Mouse (Mus musculus): Measurements from ENCODE around the gene Evi2. TPM values are rescaled to one million over a fixed set of nuclear protein-coding genes. Genes with fewer than 3 reads are reported as not detected.

Gene Evi2
- polyA plus RNA-seq, 1 experiment from 2014 or later, result 0.56 TPM

DNA sequence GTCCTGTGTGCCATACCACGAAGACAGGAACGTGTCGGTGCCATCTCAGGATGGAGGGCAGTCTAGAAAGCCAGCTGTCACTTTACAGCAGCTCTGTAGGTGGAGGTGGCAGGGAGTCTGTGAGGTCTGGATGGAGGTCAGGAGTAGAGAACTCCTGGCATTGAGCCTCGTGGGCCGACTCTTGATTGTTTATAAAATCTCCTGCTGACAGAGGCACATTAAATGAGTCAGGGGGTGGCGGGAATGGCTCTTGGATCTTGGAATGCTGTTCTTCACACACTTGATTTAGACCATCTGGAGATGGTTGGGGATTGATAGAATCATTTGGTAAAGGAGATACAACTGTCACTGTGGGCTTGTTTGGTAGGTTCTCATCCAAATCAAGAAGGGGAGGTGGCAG lies 15.1 kb downstream of the Evi2 start:
- no peaks in the 10 kb centered on the region for H3K9me3 ChIP-seq (ENCODE audit: low read length)
- no peaks in the 10 kb centered on the region for H3K4me1 ChIP-seq (ENCODE audit: insufficient read depth, low read length)
- H3K27ac ChIP-seq (ENCODE audit: low read length), result no peak overlapping the region
- ATAC-seq (ENCODE audit: low FRiP score, low TSS enrichment), result no peak
- H3K9ac ChIP-seq (replicated peaks; ENCODE audit: low read length), result no peak overlapping the region
- H3K36me3 ChIP-seq (ENCODE audit: insufficient read depth, low read length), result no peaks in the 10 kb centered on the region
- no peaks in the 10 kb centered on the region for H3K27me3 ChIP-seq (ENCODE audit: insufficient read depth, low read length)
- WGBS, result 61% methylated on average over 6 of the region's 6 CpGs
- no peak overlapping the region for H3K4me2 ChIP-seq (replicated peaks; ENCODE audit: low read depth, low read length)
- no peak overlapping the region for H3K4me3 ChIP-seq (ENCODE audit: low read length)

- no peak for ATAC-seq (ENCODE audit: low FRiP score, low TSS enrichment)
- Histone ChIP-seq H3K36me3 (ENCODE audit: insufficient read depth, low read length) (no peaks in the 10 kb centered on the region), H3K4me3 (ENCODE audit: low read length) (no peak overlapping the region), H3K4me1 (ENCODE audit: insufficient read depth, low read length) (no peaks in the 10 kb centered on the region), H3K4me2 (replicated peaks; ENCODE audit: low read depth, low read length) (no peak overlapping the region), H3K9ac (replicated peaks; ENCODE audit: low read length) (no peak overlapping the region), H3K27ac (ENCODE audit: low read length) (no peak overlapping the region), H3K27me3 (ENCODE audit: insufficient read depth, low read length) (no peaks in the 10 kb centered on the region), H3K9me3 (ENCODE audit: low read length) (no peaks in the 10 kb centered on the region)
- WGBS, result 89% methylated on average over 3 of the region's 3 CpGs
These were observed 18.4 kb downstream of the Evi2 start for GRCm38 (mm10) chr11:79511970-79512369.

GRCm38 (mm10) chr11:79504506-79504905 lies 25.9 kb downstream of the Evi2 start:
- no peak overlapping the region for H3K27ac ChIP-seq (ENCODE audit: low read length)
- H3K36me3 ChIP-seq (ENCODE audit: insufficient read depth, low read length), result 0 out of 2 replicates have a peak, but pooled peaks cover 2% of the 10 kb centered on the region
- H3K9ac ChIP-seq (replicated peaks; ENCODE audit: low read length), result no peak overlapping the region
- H3K4me3 ChIP-seq (ENCODE audit: low read length), result no peak overlapping the region
- no peaks in the 10 kb centered on the region for H3K9me3 ChIP-seq (ENCODE audit: low read length)
- H3K4me1 ChIP-seq (ENCODE audit: insufficient read depth, low read length), result 0 out of 2 replicates have a peak, but pooled peaks cover 3% of the 10 kb centered on the region
- no peak for ATAC-seq (ENCODE audit: low FRiP score, low TSS enrichment)
- WGBS, result 88% methylated on average over 7 of the region's 7 CpGs
- H3K27me3 ChIP-seq (ENCODE audit: insufficient read depth, low read length), result no peaks in the 10 kb centered on the region
- H3K4me2 ChIP-seq (replicated peaks; ENCODE audit: low read depth, low read length), result no peak overlapping the region

GRCm38 (mm10) chr11:79503845-79504244 lies 26.5 kb downstream of the Evi2 start, which contains the start of gene Omg:
Gene Omg, minus strand, starts transcription at chr11:79504084.
- Histone ChIP-seq H3K9ac (replicated peaks; ENCODE audit: low read length) (no peak within 1 kb of the TSS), H3K27me3 (ENCODE audit: insufficient read depth, low read length) (no peaks in the 10 kb centered on the region), H3K36me3 (ENCODE audit: insufficient read depth, low read length) (0 out of 2 replicates have a peak, but pooled peaks cover 2% of the 10 kb centered on the region), H3K4me3 (ENCODE audit: low read length) (no peak within 1 kb of the TSS), H3K27ac (ENCODE audit: low read length) (no peak within 1 kb of the TSS), H3K9me3 (ENCODE audit: low read length) (no peaks in the 10 kb centered on the region), H3K4me2 (replicated peaks; ENCODE audit: low read depth, low read length) (no peak within 1 kb of the TSS), H3K4me1 (ENCODE audit: insufficient read depth, low read length) (0 out of 2 replicates have a peak, but pooled peaks cover 3% of the 10 kb centered on the region)
- 42% methylated on average over 8 of the region's 8 CpGs for WGBS
- ATAC-seq (ENCODE audit: low FRiP score, low TSS enrichment), result no peak

- Histone ChIP-seq H3K36me3 (ENCODE audit: insufficient read depth, low read length) (0 out of 2 replicates have a peak, but pooled peaks cover 2% of the 10 kb centered on the region), H3K4me1 (ENCODE audit: insufficient read depth, low read length) (0 out of 2 replicates have a peak, but pooled peaks cover 3% of the 10 kb centered on the region), H3K27ac (ENCODE audit: low read length) (no peak overlapping the region), H3K27me3 (ENCODE audit: insufficient read depth, low read length) (no peaks in the 10 kb centered on the region), H3K4me2 (replicated peaks; ENCODE audit: low read depth, low read length) (no peak overlapping the region), H3K9ac (replicated peaks; ENCODE audit: low read length) (no peak overlapping the region), H3K9me3 (ENCODE audit: low read length) (no peaks in the 10 kb centered on the region), H3K4me3 (ENCODE audit: low read length) (no peak overlapping the region)
- no peak for ATAC-seq (ENCODE audit: low FRiP score, low TSS enrichment)
- 80% methylated on average over 2 of the region's 2 CpGs for WGBS
These were observed 27.5 kb downstream of the Evi2 start for GRCm38 (mm10) chr11:79502917-79503316.

GRCm38 (mm10) chr11:79494976-79495800 lies 35.2 kb downstream of the Evi2 start:
- H3K9me3 ChIP-seq (ENCODE audit: low read length), result no peaks in the 10 kb centered on the region
- no peaks in the 10 kb centered on the region for H3K27me3 ChIP-seq (ENCODE audit: insufficient read depth, low read length)
- 0 out of 2 replicates have a peak, but pooled peaks cover 4% of the 10 kb centered on the region for H3K36me3 ChIP-seq (ENCODE audit: insufficient read depth, low read length)
- 76% methylated on average over 10 of the region's 10 CpGs for WGBS
- H3K4me1 ChIP-seq (ENCODE audit: insufficient read depth, low read length), result no peaks in the 10 kb centered on the region
- no peak overlapping the region for H3K9ac ChIP-seq (replicated peaks; ENCODE audit: low read length)
- H3K27ac ChIP-seq (ENCODE audit: low read length), result no peak overlapping the region
- no peak overlapping the region for H3K4me3 ChIP-seq (ENCODE audit: low read length)
- no peak overlapping the region for H3K4me2 ChIP-seq (replicated peaks; ENCODE audit: low read depth, low read length)
- no peak for ATAC-seq (ENCODE audit: low FRiP score, low TSS enrichment)

DNA sequence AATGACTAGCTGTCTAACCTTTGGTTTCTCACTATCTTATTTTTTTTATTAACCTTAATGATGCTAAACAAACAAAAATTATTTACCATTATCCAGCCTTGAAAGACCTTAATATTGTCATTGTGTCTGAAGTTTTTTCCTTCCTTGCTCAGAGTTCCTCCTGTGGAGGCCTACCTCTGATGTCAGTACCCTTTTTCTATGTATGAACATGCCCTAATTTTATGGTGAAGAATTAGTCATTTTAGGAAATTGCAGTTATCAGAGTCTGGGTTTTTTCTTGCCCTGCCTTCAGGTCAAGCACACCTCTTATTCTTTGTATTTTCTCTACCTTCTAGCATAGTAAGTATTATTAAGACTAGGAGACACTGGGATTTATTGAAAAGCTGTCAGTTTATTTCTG lies 45.7 kb downstream of the Evi2 start:
- Histone ChIP-seq H3K9ac (replicated peaks; ENCODE audit: low read length) (no peak overlapping the region), H3K4me2 (replicated peaks; ENCODE audit: low read depth, low read length) (no peak overlapping the region), H3K9me3 (ENCODE audit: low read length) (no peaks in the 10 kb centered on the region), H3K4me1 (ENCODE audit: insufficient read depth, low read length) (no peaks in the 10 kb centered on the region), H3K27me3 (ENCODE audit: insufficient read depth, low read length) (no peaks in the 10 kb centered on the region), H3K36me3 (ENCODE audit: insufficient read depth, low read length) (peaks cover 7% of the 10 kb centered on the region), H3K4me3 (ENCODE audit: low read length) (no peak overlapping the region), H3K27ac (ENCODE audit: low read length) (no peak overlapping the region)
- ATAC-seq (ENCODE audit: low FRiP score, low TSS enrichment), result no peak

GRCm38 (mm10) chr11:79483876-79484528 lies 46.4 kb downstream of the Evi2 start:
- no peak overlapping the region for H3K27ac ChIP-seq (ENCODE audit: low read length)
- WGBS, result 65% methylated on average over 7 of the region's 7 CpGs
- no peak overlapping the region for H3K4me2 ChIP-seq (replicated peaks; ENCODE audit: low read depth, low read length)
- H3K27me3 ChIP-seq (ENCODE audit: insufficient read depth, low read length), result no peaks in the 10 kb centered on the region
- no peaks in the 10 kb centered on the region for H3K9me3 ChIP-seq (ENCODE audit: low read length)
- H3K4me3 ChIP-seq (ENCODE audit: low read length), result no peak overlapping the region
- H3K9ac ChIP-seq (replicated peaks; ENCODE audit: low read length), result no peak overlapping the region
- H3K4me1 ChIP-seq (ENCODE audit: insufficient read depth, low read length), result no peaks in the 10 kb centered on the region
- H3K36me3 ChIP-seq (ENCODE audit: insufficient read depth, low read length), result peaks cover 7% of the 10 kb centered on the region
- no peak for ATAC-seq (ENCODE audit: low FRiP score, low TSS enrichment)

DNA sequence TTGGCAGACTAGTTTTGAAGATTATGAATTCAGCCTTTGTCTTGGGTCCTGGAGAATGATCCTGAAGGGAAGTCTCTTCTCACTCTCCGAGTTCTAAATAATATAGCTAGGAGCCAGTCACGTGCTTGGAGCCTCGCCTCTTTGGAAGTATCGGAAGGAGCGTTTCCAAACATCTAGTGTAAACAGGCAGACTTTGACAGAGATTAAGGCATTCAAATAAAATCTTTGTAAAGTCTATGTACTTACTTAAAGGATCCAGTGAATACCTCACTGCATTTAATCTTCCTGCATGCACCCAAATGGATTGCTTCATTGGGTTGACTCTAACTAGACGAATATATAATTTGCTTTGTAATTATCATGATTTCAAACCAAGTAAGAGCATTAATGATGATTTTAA lies 47.0 kb downstream of the Evi2 start:
- Histone ChIP-seq H3K4me2 (replicated peaks; ENCODE audit: low read depth, low read length) (no peak overlapping the region), H3K9ac (replicated peaks; ENCODE audit: low read length) (no peak overlapping the region), H3K27ac (ENCODE audit: low read length) (no peak overlapping the region), H3K9me3 (ENCODE audit: low read length) (no peaks in the 10 kb centered on the region), H3K27me3 (ENCODE audit: insufficient read depth, low read length) (no peaks in the 10 kb centered on the region), H3K4me3 (ENCODE audit: low read length) (no peak overlapping the region), H3K4me1 (ENCODE audit: insufficient read depth, low read length) (no peaks in the 10 kb centered on the region), H3K36me3 (ENCODE audit: insufficient read depth, low read length) (peaks cover 7% of the 10 kb centered on the region)
- ATAC-seq (ENCODE audit: low FRiP score, low TSS enrichment), result no peak
- WGBS, result 90% methylated on average over 6 of the region's 6 CpGs

DNA sequence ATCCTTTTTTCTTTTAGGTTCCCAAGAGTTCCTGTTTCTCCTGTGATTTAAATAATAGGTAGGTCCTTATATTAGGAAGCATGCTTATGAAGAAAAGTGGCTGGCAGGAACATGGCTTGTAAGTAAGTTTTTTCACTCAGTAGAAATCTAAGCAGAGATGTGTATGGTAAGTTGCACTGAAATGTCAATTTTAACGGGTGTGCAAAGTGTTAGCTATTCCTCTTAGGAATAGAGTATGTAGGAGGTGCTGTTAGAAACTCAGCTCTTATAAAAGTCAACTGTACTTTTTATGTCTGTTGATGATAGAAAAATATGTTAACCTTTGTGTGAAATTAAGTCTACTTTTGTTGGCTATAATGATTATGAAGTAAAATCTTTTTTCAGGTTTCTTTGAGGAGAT lies 62.3 kb downstream of the Evi2 start:
- Histone ChIP-seq H3K9ac (replicated peaks; ENCODE audit: low read length) (no peak overlapping the region), H3K27me3 (ENCODE audit: insufficient read depth, low read length) (no peaks in the 10 kb centered on the region), H3K4me1 (ENCODE audit: insufficient read depth, low read length) (no peaks in the 10 kb centered on the region), H3K4me3 (ENCODE audit: low read length) (no peak overlapping the region), H3K36me3 (ENCODE audit: insufficient read depth, low read length) (peaks cover 32% of the 10 kb centered on the region), H3K9me3 (ENCODE audit: low read length) (no peaks in the 10 kb centered on the region), H3K27ac (ENCODE audit: low read length) (no peak overlapping the region), H3K4me2 (replicated peaks; ENCODE audit: low read depth, low read length) (no peak overlapping the region)
- WGBS, result 53% methylated on average over 1 of the region's 1 CpGs
- no peak for ATAC-seq (ENCODE audit: low FRiP score, low TSS enrichment)

Measured in kidney, embryonic 16.5 days (tissue).